Comparison of ENCODE assay signal across 17 mouse cellular contexts in the genomic region with DNA sequence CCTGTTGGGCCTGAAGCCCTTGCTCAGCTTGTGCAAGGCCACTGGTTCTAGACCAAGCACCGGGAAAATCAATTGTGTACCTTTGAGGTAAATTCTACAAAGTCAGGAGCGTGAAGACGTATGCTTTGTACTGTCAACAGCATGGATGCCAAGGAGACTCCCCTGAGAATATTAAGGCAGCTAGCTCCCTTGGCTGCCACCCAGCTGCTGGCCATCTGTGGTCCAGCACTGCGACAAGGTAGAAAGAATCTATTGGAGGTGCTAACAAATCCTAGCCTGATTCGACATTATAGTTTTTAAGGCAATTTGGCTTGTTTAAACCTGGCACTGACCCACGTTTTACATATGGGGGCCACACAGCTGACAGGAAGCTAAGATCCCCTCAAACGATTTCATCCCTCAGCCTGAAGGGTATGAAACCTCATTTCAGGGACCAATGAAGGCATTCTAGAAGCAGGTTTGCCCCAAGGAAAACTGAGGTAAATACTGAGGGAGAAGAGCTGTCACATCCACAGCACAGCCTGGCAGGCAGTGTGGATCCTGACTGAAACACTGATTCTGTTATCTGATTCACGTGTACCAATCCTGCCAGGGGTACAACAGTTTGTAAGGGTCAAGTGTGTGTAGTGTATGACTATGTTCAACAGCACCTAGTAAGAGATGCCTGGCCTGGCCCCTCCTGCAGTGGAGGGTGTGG. TPM values are rescaled to one million over a fixed set of nuclear protein-coding genes. Genes with fewer than 3 reads are reported as not detected.
A peak's percentile ranks its signal among the peaks of the same experiment; 100 is the strongest.
DNase-seq lines count a peak whose midpoint lies in the region; TF ChIP-seq lines count a peak whose summit lies in the region.
"Had no signal": no experiment of that assay in that cellular context is flagged by ENCODE, and none has a peak within 500 bp of the region (broad histone marks: within the 10 kb centered on the region; RNA-seq: fewer than 3 reads in every experiment).

No protein-coding gene starts in this region.

- intact Hi-C loops in gastrocnemius, adult 2 months (cut with DNase I) = loop anchor here (5.0 kb wide), 1 partner anchor 147 kb away; the partner anchor contains the start of gene Tbc1d2
- intact Hi-C loops in gastrocnemius, postnatal 14 days (cut with DNase I; ENCODE audit: low total_unique reads) = loop anchor here (10.0 kb wide), 1 partner anchor 159 kb away; no protein-coding TSS in a partner anchor

- H3K27ac ChIP-seq in gastrocnemius, adult 2 months = no peak overlapping the region
- H3K27ac ChIP-seq: forebrain, embryonic 12.5 days; hindbrain, embryonic 10.5 days; intestine, embryonic 15.5 days; limb, embryonic 10.5 days; lung, embryonic 15.5 days; macrophage; midbrain, embryonic 12.5 days had no signal

- no peak overlapping the region for H3K4me3 ChIP-seq in gastrocnemius, adult 2 months
- H3K4me3 ChIP-seq: forebrain, embryonic 12.5 days; intestine, embryonic 15.5 days; limb, embryonic 10.5 days had no signal

- DNase-seq in gastrocnemius, adult 2 months = peak; percentile 19
- no peak for DNase-seq in gastrocnemius, postnatal 14 days
- DNase-seq in 3T3-L1 (ENCODE audit: low read depth, low spot score) = peak; percentile 37
- DNase-seq in MN1 (ENCODE audit: low spot score) = peak; percentile 73
- peak; percentile 50 for DNase-seq in cerebellum, adult 9-11 months
- DNase-seq in gastrocnemius, postnatal 25 days = no peak
- no peak for DNase-seq in heart, adult 8-10 months (ENCODE audit: low spot score)
- DNase-seq: adrenal gland, adult 8-10 months; layer of hippocampus, postnatal 36 days; thymus, adult 18-20 months had no signal

- TF ChIP-seq CTCF in gastrocnemius, adult 2 months (IDR thresholded peaks at IDR 0.05) = no peak

RNA-seq across cellular contexts. Expression of gene Nans, which starts 16.5 kb away (rescaled TPM):
- total RNA-seq in gastrocnemius, adult 2 months (2021) = 10 to 100 TPM; 15.1 to 20.6 TPM
- total RNA-seq in gastrocnemius, postnatal 14 days (2021) = 10 to 100 TPM; 23.6 to 29.1 TPM
- 10 to 100 TPM; 16.9 to 21.1 TPM for total RNA-seq in gastrocnemius, postnatal 25 days (2021)
- 10 to 100 TPM; 12.1 to 16.8 (median 15.6) TPM for total RNA-seq in heart, adult 8-10 months (2022)

RNA-seq across cellular contexts. Expression of gene Trim14, which starts 30.4 kb away (rescaled TPM):
- total RNA-seq in gastrocnemius, adult 2 months (2021) = 1 to 10 TPM in 1 of 2 experiments, under 1 TPM in 1; 0.56 to 1.2 TPM
- total RNA-seq in gastrocnemius, postnatal 14 days (2021) = under 1 TPM; 0.66 to 0.93 TPM
- 1 to 10 TPM in 1 of 2 experiments, under 1 TPM in 1; 0.46 to 1.4 TPM for total RNA-seq in gastrocnemius, postnatal 25 days (2021)
- 1 to 10 TPM; 1.6 to 2.5 (median 2.1) TPM for total RNA-seq in heart, adult 8-10 months (2022)

RNA-seq across cellular contexts. Expression of gene Anp32b, which starts 54.8 kb away (rescaled TPM):
- 10 to 100 TPM; 62.7 to 65.8 TPM for total RNA-seq in gastrocnemius, adult 2 months (2021)
- total RNA-seq in gastrocnemius, postnatal 14 days (2021) = 10 to 100 TPM; 69.9 to 78.8 TPM
- total RNA-seq in gastrocnemius, postnatal 25 days (2021) = 10 to 100 TPM; 54.1 to 59.9 TPM
- 10 to 100 TPM; 59.5 to 64.7 (median 61.5) TPM for total RNA-seq in heart, adult 8-10 months (2022)

Comparison
In these comparisons a context has a peak if more than half of its experiments do, and no peak if none do; other contexts are left out.
1. DNase-seq: peak in gastrocnemius, adult 2 months (single experiment), 3T3-L1 (single experiment), MN1 (single experiment) and cerebellum, adult 9-11 months (single experiment); none in gastrocnemius, postnatal 14 days (single experiment), gastrocnemius, postnatal 25 days (single experiment) and heart, adult 8-10 months (single experiment).